10 mouse cellular contexts compared by ENCODE assay signal in the genomic region with DNA sequence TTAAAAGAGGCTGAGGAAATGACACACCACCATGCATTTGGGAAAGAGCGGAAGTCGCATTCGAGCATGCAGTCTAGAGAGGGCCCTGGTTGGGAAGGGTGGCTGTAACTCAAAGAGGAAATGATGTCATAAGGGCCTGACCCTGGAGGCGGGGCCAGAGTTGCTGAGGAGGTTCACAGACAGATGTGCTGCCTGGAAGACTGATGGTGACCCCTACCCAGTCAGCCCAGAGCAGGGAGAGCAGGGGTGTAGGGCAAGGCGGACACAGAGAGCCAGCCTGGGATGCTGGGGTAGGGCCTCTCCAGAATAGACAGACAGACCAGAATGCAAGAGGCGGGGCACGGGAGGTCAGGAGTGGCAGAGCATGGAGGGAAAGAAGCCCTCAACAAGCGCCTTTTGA.
DNase-seq lines count a peak whose midpoint lies in the region; ATAC-seq lines count a peak whose summit lies in the region.
"Had no signal": no experiment of that assay in that cellular context is flagged by ENCODE, and none has a peak within 500 bp of the region (broad histone marks: within the 10 kb centered on the region; RNA-seq: fewer than 3 reads in every experiment).

No protein-coding gene starts in this region.

- H3K4me2 ChIP-seq in hindbrain, embryonic 12.5 days (replicated peaks), result no peak overlapping the region

- no peaks in the 10 kb centered on the region for H3K27me3 ChIP-seq in hindbrain, embryonic 10.5 days (ENCODE audit: insufficient read depth, poor library complexity, severe bottlenecking)
- no peaks in the 10 kb centered on the region for H3K27me3 ChIP-seq in hindbrain, embryonic 12.5 days
- no peaks in the 10 kb centered on the region for H3K27me3 ChIP-seq in limb, embryonic 10.5 days (ENCODE audit: low read depth, poor library complexity, severe bottlenecking)

- H3K9ac ChIP-seq in hindbrain, embryonic 12.5 days, result no peak overlapping the region
- H3K9ac ChIP-seq: liver, embryonic 14.5 days had no signal

- no peak for DNase-seq in hindbrain, embryonic 10.5 days (ENCODE audit: low spot score)
- peak; percentile 37 for DNase-seq in thymus, postnatal 4 days
- DNase-seq in thymus, postnatal 0 days (ENCODE audit: low spot score), result no peak
- peak; percentile 52 for DNase-seq in limb, embryonic 10.5 days (ENCODE audit: low spot score)
- no peak for DNase-seq in adrenal gland, postnatal 4 days (ENCODE audit: low spot score in 2 of 2)
- no peak for DNase-seq in adrenal gland, adult 2 months
- DNase-seq in gastrocnemius, postnatal 4 days (ENCODE audit: low spot score in 2 of 2), result no peak
- DNase-seq: cerebellum, postnatal 14 days had no signal

- no peak for ATAC-seq in hindbrain, embryonic 12.5 days (ENCODE audit: low FRiP score)

- H3K9me3 ChIP-seq in hindbrain, embryonic 10.5 days, result no peaks in the 10 kb centered on the region
- H3K9me3 ChIP-seq in hindbrain, embryonic 12.5 days (replicated peaks), result no peaks in the 10 kb centered on the region
- H3K9me3 ChIP-seq in limb, embryonic 10.5 days (replicated peaks), result no peaks in the 10 kb centered on the region

- no peak overlapping the region for H3K4me3 ChIP-seq in hindbrain, embryonic 10.5 days
- no peak overlapping the region for H3K4me3 ChIP-seq in hindbrain, embryonic 12.5 days
- H3K4me3 ChIP-seq in limb, embryonic 10.5 days, result peak overlapping the region; percentile 0; the same call in 1 of the 2 replicates

- H3K36me3 ChIP-seq in hindbrain, embryonic 10.5 days, result no peaks in the 10 kb centered on the region
- peaks cover 24% of the 10 kb centered on the region for H3K36me3 ChIP-seq in hindbrain, embryonic 12.5 days
- H3K36me3 ChIP-seq in limb, embryonic 10.5 days, result no peaks in the 10 kb centered on the region

- H3K27ac ChIP-seq in hindbrain, embryonic 10.5 days, result peak overlapping the region; percentile 64; the same call in 1 of the 2 replicates
- no peak overlapping the region for H3K27ac ChIP-seq in hindbrain, embryonic 12.5 days
- H3K27ac ChIP-seq in limb, embryonic 10.5 days, result peak overlapping the region; percentile 79
- H3K27ac ChIP-seq: liver, embryonic 14.5 days had no signal

- WGBS in hindbrain, embryonic 10.5 days, result 77% methylated on average over 8 of the region's 8 CpGs
- 77% methylated on average over 8 of the region's 8 CpGs for WGBS in hindbrain, embryonic 12.5 days
- 61% methylated on average over 8 of the region's 8 CpGs for WGBS in limb, embryonic 10.5 days

- H3K4me1 ChIP-seq in hindbrain, embryonic 10.5 days (replicated peaks), result peaks cover 7% of the 10 kb centered on the region
- no peaks in the 10 kb centered on the region for H3K4me1 ChIP-seq in hindbrain, embryonic 12.5 days
- H3K4me1 ChIP-seq in limb, embryonic 10.5 days, result peaks cover 28% of the 10 kb centered on the region

Comparison
In these comparisons a context has a peak if more than half of its experiments do, and no peak if none do; other contexts are left out.
1. DNase-seq: peak in thymus, postnatal 4 days (single experiment) and limb, embryonic 10.5 days (single experiment); none in hindbrain, embryonic 10.5 days (single experiment), thymus, postnatal 0 days (single experiment), adrenal gland, postnatal 4 days (0 of 2), adrenal gland, adult 2 months (single experiment) and gastrocnemius, postnatal 4 days (0 of 2).